Mouse (Mus musculus): ENCODE data around the gene Rbm28. TPM values are rescaled to one million over a fixed set of nuclear protein-coding genes. Genes with fewer than 3 reads are reported as not detected.

The Rbm28 gene
- total and polyA plus RNA-seq, 3 experiments = 37.6 to 103 (median 56.2) TPM

DNA sequence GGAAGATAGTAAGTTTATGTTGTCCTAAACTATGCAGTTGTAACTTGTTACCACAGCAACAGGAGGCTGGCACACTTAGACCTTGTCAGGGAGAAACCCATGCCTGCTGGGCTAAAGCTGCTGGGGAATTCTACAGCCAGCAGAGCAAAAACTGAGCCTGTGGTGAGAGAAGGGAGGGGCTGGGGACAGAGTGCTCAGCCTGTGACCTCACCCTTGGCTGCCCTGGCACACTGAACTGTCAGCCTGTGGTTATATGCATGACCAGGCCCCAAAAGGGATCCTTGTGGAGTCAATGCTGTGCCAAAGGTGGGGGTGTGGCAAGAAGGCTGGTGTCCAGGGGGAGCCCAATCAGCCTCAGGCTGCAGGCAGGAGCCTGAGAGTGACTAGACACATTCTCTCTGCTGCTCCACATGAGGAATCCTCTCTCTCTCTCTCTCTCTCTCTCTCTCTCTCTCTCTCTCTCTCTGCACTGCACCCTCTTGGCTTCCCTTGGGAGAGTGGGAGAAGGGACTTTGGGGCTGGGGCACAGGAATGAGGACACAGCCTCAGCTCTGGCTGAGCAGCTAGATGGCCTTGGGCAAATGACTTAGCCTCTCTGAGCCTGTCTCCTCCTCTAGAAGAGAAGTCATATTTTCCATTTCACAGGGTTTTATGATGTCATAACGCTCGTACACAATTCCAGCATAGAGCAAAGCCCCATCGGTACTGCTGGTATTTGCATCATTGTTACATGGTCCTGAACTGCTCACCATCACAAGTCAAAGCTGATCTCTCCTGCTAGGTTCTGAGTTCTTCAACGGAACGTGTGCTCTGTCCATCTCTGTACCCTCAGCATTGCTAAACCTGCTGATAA lies 31.3 kb upstream of the Rbm28 start:
- in situ Hi-C loops (cut with MboI; ENCODE audit: low pct_ligation_motif_present, low pct_unique_long_range_greater_than_20kb, low sequenced_read_pairs) = no loop called here
- H3K79me2 ChIP-seq (replicated peaks; ENCODE audit: control insufficient read depth, extremely low read depth, insufficient read depth, poor library complexity, severe bottlenecking) = no peaks in the 10 kb centered on the region
- H3K27me3 ChIP-seq (replicated peaks) = peaks cover 36% of the 10 kb centered on the region
- H3K9me3 ChIP-seq (replicated peaks; ENCODE audit: low read length) = no peaks in the 10 kb centered on the region
- H3K4me3 ChIP-seq (replicated peaks in 1 of 3; ENCODE audit: low read depth in 2 of 3, low read length in 2 of 3, poor library complexity in 1 of 3) = no peak overlapping the region
- DNase-seq (ENCODE audit: extremely low read depth) = peak; percentile 59
- no peak overlapping the region for H3K4me2 ChIP-seq (ENCODE audit: insufficient read depth, low read depth, poor library complexity, severe bottlenecking)
- dilution Hi-C loops (cut with MboI; ENCODE audit: extremely low pct_ligation_motif_present, extremely low pct_unique_long_range_greater_than_20kb, low sequenced_read_pairs) = no loop called here
- TF ChIP-seq SMC3 (IDR thresholded peaks at IDR 0.05; ENCODE audit: low read depth, low read length) (no peak), NELFE (IDR thresholded peaks at IDR 0.05; ENCODE audit: low read depth, low read length) (no peak), KAT2A (IDR thresholded peaks at IDR 0.05; ENCODE audit: insufficient replicate concordance, low read length) (no peak), RCOR1 (conservative IDR thresholded peaks at IDR 0.05; ENCODE audit: low read depth, low read length) (no peak), RAD21 (IDR thresholded peaks at IDR 0.05; ENCODE audit: low read depth, low read length) (no peak), HCFC1 (IDR thresholded peaks at IDR 0.05; ENCODE audit: low read depth, low read length) (no peak), USF1 (IDR thresholded peaks at IDR 0.05; ENCODE audit: low read depth, low read length) (no peak), MYC (IDR thresholded peaks at IDR 0.05; ENCODE audit: low read depth, low read length) (0 out of 2 replicates have a peak, but pooled peaks have one; percentile 15), BHLHE40 (IDR thresholded peaks at IDR 0.05; ENCODE audit: low read depth, low read length) (0 out of 2 replicates have a peak, but pooled peaks have one; percentile 37), CHD2 (IDR thresholded peaks at IDR 0.05; ENCODE audit: low read length) (no peak), EP300 (IDR thresholded peaks at IDR 0.05; ENCODE audit: low read length) (peak; percentile 47; the same call in 1 of the 2 replicates), CHD1 (IDR thresholded peaks at IDR 0.05; ENCODE audit: low read depth, low read length) (no peak), POLR2A (IDR thresholded peaks at IDR 0.05; ENCODE audit: low read depth, low read length) (no peak), ZC3H11A (IDR thresholded peaks at IDR 0.05; ENCODE audit: low read depth, low read length) (no peak), JUND (conservative IDR thresholded peaks at IDR 0.05; ENCODE audit: low read depth, low read length) (peak; percentile 94), ZNF384 (IDR thresholded peaks at IDR 0.05; ENCODE audit: low read depth, low read length) (no peak), CTCF (conservative IDR thresholded peaks at IDR 0.05 in 1 of 2, IDR thresholded peaks at IDR 0.05 in 1 of 2; ENCODE audit: low read depth in 2 of 2, low read length in 2 of 2) (no peak), PAX5 (IDR thresholded peaks at IDR 0.05; ENCODE audit: low read length) (no peak), E2F4 (IDR thresholded peaks at IDR 0.05; ENCODE audit: insufficient replicate concordance, low read depth, low read length) (no peak), ETS1 (conservative IDR thresholded peaks at IDR 0.05; ENCODE audit: low read depth, low read length) (peak; percentile 76), SIN3A (IDR thresholded peaks at IDR 0.05; ENCODE audit: low read length) (no peak), MAZ (IDR thresholded peaks at IDR 0.05; ENCODE audit: low read depth, low read length) (peak; percentile 60; the same call in 1 of the 2 replicates), GABPA (IDR thresholded peaks at IDR 0.05; ENCODE audit: insufficient replicate concordance, low read depth, low read length) (peak; percentile 49), POLR2AphosphoS2 (IDR thresholded peaks at IDR 0.05; ENCODE audit: low read depth, low read length) (no peak), NRF1 (IDR thresholded peaks at IDR 0.05; ENCODE audit: low read depth, low read length) (no peak), JUN (IDR thresholded peaks at IDR 0.05; ENCODE audit: insufficient read depth, low read depth, low read length) (peak; percentile 96), TBP (conservative IDR thresholded peaks at IDR 0.05; ENCODE audit: low read depth, low read length) (no peak), UBTF (IDR thresholded peaks at IDR 0.05; ENCODE audit: low read depth, low read length) (no peak), ZMIZ1 (IDR thresholded peaks at IDR 0.05; ENCODE audit: low read depth, low read length) (no peak), USF2 (conservative IDR thresholded peaks at IDR 0.05; ENCODE audit: low read depth, low read length) (no peak), TCF12 (IDR thresholded peaks at IDR 0.05; ENCODE audit: low read depth, low read length) (no peak), MAFK (IDR thresholded peaks at IDR 0.05; ENCODE audit: insufficient replicate concordance, low read length) (no peak), ZKSCAN1 (IDR thresholded peaks at IDR 0.05; ENCODE audit: borderline replicate concordance, low read depth, low read length) (no peak), MAX (IDR thresholded peaks at IDR 0.05; ENCODE audit: low read length) (no peak), MEF2A (IDR thresholded peaks at IDR 0.05; ENCODE audit: borderline replicate concordance, low read depth, low read length) (no peak), IRF4 (IDR thresholded peaks at IDR 0.05; ENCODE audit: low read depth, low read length) (peak; percentile 48), MXI1 (IDR thresholded peaks at IDR 0.05; ENCODE audit: low read depth, low read length) (no peak), ELF1 (IDR thresholded peaks at IDR 0.05; ENCODE audit: low read depth, low read length) (no peak)
- H3K27ac ChIP-seq (ENCODE audit: insufficient read depth, low read depth) = no peak overlapping the region
- H3K4me1 ChIP-seq (ENCODE audit: control insufficient read depth in 1 of 2, insufficient read depth in 2 of 2) = peaks cover 5 to 18% of the 10 kb centered on the region in 2 experiments; a peak in 2 of 4 replicates
- peaks cover under 1 to 11% of the 10 kb centered on the region in 2 experiments for H3K36me3 ChIP-seq (replicated peaks in 1 of 2; ENCODE audit: control insufficient read depth in 1 of 2, insufficient read depth in 1 of 2, low read length in 1 of 2)
- H3K9ac ChIP-seq (ENCODE audit: insufficient read depth, low read depth) = no peak overlapping the region
